15 mouse cellular contexts compared by ENCODE assay signal in the genomic region with DNA sequence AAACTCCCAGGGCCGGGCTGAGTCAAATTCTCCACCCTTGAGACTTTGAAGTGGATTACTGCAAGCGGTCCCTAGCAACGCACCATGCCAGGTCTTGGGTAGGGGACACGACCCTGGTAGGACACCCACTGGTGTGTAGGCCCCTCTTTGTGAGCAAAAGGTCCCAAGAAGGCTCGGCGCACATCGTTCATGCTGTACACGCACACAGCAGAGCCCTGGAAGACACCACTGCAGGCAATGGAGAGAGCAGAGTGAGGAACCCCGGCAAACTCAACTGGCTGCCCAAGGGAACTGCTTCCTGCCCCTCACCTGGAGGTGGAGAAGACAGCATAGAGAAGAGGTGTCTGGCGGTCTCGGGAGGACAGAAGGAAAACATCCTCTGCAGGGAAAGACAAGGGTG. TPM values are rescaled to one million over a fixed set of nuclear protein-coding genes. Genes with fewer than 3 reads are reported as not detected.
DNase-seq lines count a peak whose midpoint lies in the region; ATAC-seq lines count a peak whose summit lies in the region.
"Had no signal": no experiment of that assay in that cellular context is flagged by ENCODE, and none has a peak within 500 bp of the region (broad histone marks: within the 10 kb centered on the region; RNA-seq: fewer than 3 reads in every experiment).

No protein-coding gene starts in this region.

- ATAC-seq in forebrain, embryonic 16.5 days: no peak
- ATAC-seq in hindbrain, embryonic 16.5 days: no peak
- no peak for ATAC-seq in kidney, embryonic 16.5 days (ENCODE audit: low FRiP score, low TSS enrichment)

- no peaks in the 10 kb centered on the region for H3K9me3 ChIP-seq in forebrain, embryonic 10.5 days
- no peaks in the 10 kb centered on the region for H3K9me3 ChIP-seq in forebrain, embryonic 16.5 days (ENCODE audit: control insufficient read depth, low read length)
- H3K9me3 ChIP-seq in hindbrain, embryonic 10.5 days: no peaks in the 10 kb centered on the region
- H3K9me3 ChIP-seq in hindbrain, embryonic 16.5 days (ENCODE audit: control insufficient read depth, low read length): no peaks in the 10 kb centered on the region
- H3K9me3 ChIP-seq in kidney, embryonic 16.5 days (ENCODE audit: low read length): no peaks in the 10 kb centered on the region
- no peaks in the 10 kb centered on the region for H3K9me3 ChIP-seq in embryonic facial prominence, embryonic 10.5 days
- H3K9me3 ChIP-seq: embryonic facial prominence, embryonic 13.5 days; forebrain, embryonic 13.5 days; hindbrain, embryonic 15.5 days had no signal

- no peak overlapping the region for H3K4me2 ChIP-seq in forebrain, embryonic 16.5 days (ENCODE audit: low read length)
- H3K4me2 ChIP-seq in hindbrain, embryonic 16.5 days (ENCODE audit: low read length): no peak overlapping the region
- no peak overlapping the region for H3K4me2 ChIP-seq in kidney, embryonic 16.5 days (replicated peaks; ENCODE audit: low read depth, low read length)
- H3K4me2 ChIP-seq: forebrain, embryonic 13.5 days; hindbrain, embryonic 15.5 days had no signal

- H3K9ac ChIP-seq in forebrain, embryonic 16.5 days (replicated peaks; ENCODE audit: low read depth, low read length): no peak overlapping the region
- H3K9ac ChIP-seq in hindbrain, embryonic 16.5 days (ENCODE audit: low read depth, low read length): no peak overlapping the region
- H3K9ac ChIP-seq in kidney, embryonic 16.5 days (replicated peaks; ENCODE audit: low read length): no peak overlapping the region
- H3K9ac ChIP-seq: embryonic facial prominence, embryonic 13.5 days; forebrain, embryonic 13.5 days; forebrain, postnatal 0 days; hindbrain, embryonic 15.5 days had no signal

- peaks cover 55% of the 10 kb centered on the region for H3K4me1 ChIP-seq in forebrain, embryonic 10.5 days
- peaks cover 9% of the 10 kb centered on the region for H3K4me1 ChIP-seq in forebrain, embryonic 16.5 days (replicated peaks; ENCODE audit: control insufficient read depth, insufficient read depth, low read length)
- H3K4me1 ChIP-seq in hindbrain, embryonic 10.5 days (replicated peaks): peaks cover 52% of the 10 kb centered on the region
- peaks cover 7% of the 10 kb centered on the region for H3K4me1 ChIP-seq in hindbrain, embryonic 16.5 days (ENCODE audit: control insufficient read depth, insufficient read depth, low read depth, low read length)
- peaks cover 47% of the 10 kb centered on the region for H3K4me1 ChIP-seq in kidney, embryonic 16.5 days (ENCODE audit: insufficient read depth, low read length)
- H3K4me1 ChIP-seq in embryonic facial prominence, embryonic 10.5 days: peaks cover 50% of the 10 kb centered on the region

- no peak overlapping the region for H3K4me3 ChIP-seq in forebrain, embryonic 10.5 days
- no peak overlapping the region for H3K4me3 ChIP-seq in forebrain, embryonic 16.5 days (replicated peaks; ENCODE audit: low read length)
- H3K4me3 ChIP-seq in hindbrain, embryonic 10.5 days: no peak overlapping the region
- H3K4me3 ChIP-seq in hindbrain, embryonic 16.5 days (ENCODE audit: low read length): no peak overlapping the region
- H3K4me3 ChIP-seq in kidney, embryonic 16.5 days (ENCODE audit: low read length): no peak overlapping the region
- H3K4me3 ChIP-seq in embryonic facial prominence, embryonic 10.5 days: no peak overlapping the region
- H3K4me3 ChIP-seq: embryonic facial prominence, embryonic 13.5 days; erythroblast, embryonic 14.5 days; forebrain, embryonic 13.5 days; hindbrain, embryonic 15.5 days had no signal

- 88% methylated on average over 11 of the region's 11 CpGs for WGBS in forebrain, embryonic 10.5 days
- 91% methylated on average over 11 of the region's 11 CpGs for WGBS in forebrain, embryonic 16.5 days
- 89% methylated on average over 11 of the region's 11 CpGs for WGBS in hindbrain, embryonic 10.5 days
- WGBS in hindbrain, embryonic 16.5 days: 78% methylated on average over 11 of the region's 11 CpGs
- WGBS in kidney, embryonic 16.5 days: 85% methylated on average over 11 of the region's 11 CpGs
- WGBS in embryonic facial prominence, embryonic 10.5 days: 87% methylated on average over 11 of the region's 11 CpGs

- no peak for DNase-seq in forebrain, embryonic 10.5 days (ENCODE audit: extremely low spot score, low spot score)
- DNase-seq in hindbrain, embryonic 10.5 days (ENCODE audit: low spot score): no peak
- peak; percentile 16 for DNase-seq in kidney, adult 11 months
- no peak for DNase-seq in embryonic facial prominence, embryonic 10.5 days (ENCODE audit: low spot score)
- DNase-seq in cerebellum, postnatal 36 days: no peak

- H3K27me3 ChIP-seq in forebrain, embryonic 10.5 days (ENCODE audit: poor library complexity, severe bottlenecking): peaks cover 57% of the 10 kb centered on the region
- no peaks in the 10 kb centered on the region for H3K27me3 ChIP-seq in forebrain, embryonic 16.5 days (replicated peaks; ENCODE audit: control insufficient read depth, insufficient read depth, low read length)
- peaks cover 14% of the 10 kb centered on the region; the same call in 1 of the 2 replicates for H3K27me3 ChIP-seq in hindbrain, embryonic 10.5 days (ENCODE audit: insufficient read depth, poor library complexity, severe bottlenecking)
- H3K27me3 ChIP-seq in hindbrain, embryonic 16.5 days (replicated peaks; ENCODE audit: control insufficient read depth, insufficient read depth, low read length): no peaks in the 10 kb centered on the region
- H3K27me3 ChIP-seq in kidney, embryonic 16.5 days (ENCODE audit: insufficient read depth, low read length): no peaks in the 10 kb centered on the region
- peaks cover 30% of the 10 kb centered on the region for H3K27me3 ChIP-seq in embryonic facial prominence, embryonic 10.5 days (replicated peaks; ENCODE audit: low read depth, poor library complexity, severe bottlenecking)
- H3K27me3 ChIP-seq: embryonic facial prominence, embryonic 13.5 days; forebrain, embryonic 13.5 days; hindbrain, embryonic 15.5 days had no signal

- 0 out of 2 replicates have a peak overlapping the region, but pooled peaks have one; percentile 44 for H3K27ac ChIP-seq in forebrain, embryonic 10.5 days
- no peak overlapping the region for H3K27ac ChIP-seq in forebrain, embryonic 16.5 days (ENCODE audit: low read length)
- peak overlapping the region; percentile 46; the same call in 1 of the 2 replicates for H3K27ac ChIP-seq in hindbrain, embryonic 10.5 days
- H3K27ac ChIP-seq in hindbrain, embryonic 16.5 days (ENCODE audit: low read depth, low read length): no peak overlapping the region
- H3K27ac ChIP-seq in kidney, embryonic 16.5 days (ENCODE audit: low read length): no peak overlapping the region
- H3K27ac ChIP-seq in embryonic facial prominence, embryonic 10.5 days (replicated peaks): 0 out of 2 replicates have a peak overlapping the region, but pooled peaks have one; percentile 65
- H3K27ac ChIP-seq: embryonic facial prominence, embryonic 13.5 days; forebrain, embryonic 13.5 days; hindbrain, embryonic 15.5 days had no signal

- no peaks in the 10 kb centered on the region for H3K36me3 ChIP-seq in forebrain, embryonic 10.5 days (replicated peaks)
- H3K36me3 ChIP-seq in forebrain, embryonic 16.5 days (ENCODE audit: control insufficient read depth, insufficient read depth): no peaks in the 10 kb centered on the region
- H3K36me3 ChIP-seq in hindbrain, embryonic 10.5 days: no peaks in the 10 kb centered on the region
- H3K36me3 ChIP-seq in hindbrain, embryonic 16.5 days (ENCODE audit: control insufficient read depth, insufficient read depth, low read length): no peaks in the 10 kb centered on the region
- peaks cover 3% of the 10 kb centered on the region; the same call in 1 of the 2 replicates for H3K36me3 ChIP-seq in kidney, embryonic 16.5 days (ENCODE audit: insufficient read depth, low read length)
- H3K36me3 ChIP-seq in embryonic facial prominence, embryonic 10.5 days (replicated peaks): 0 out of 2 replicates have a peak, but pooled peaks cover 4% of the 10 kb centered on the region
- H3K36me3 ChIP-seq: hindbrain, embryonic 15.5 days had no signal

RNA-seq across cellular contexts. Expression of gene Sema3b, which starts 7.8 kb away (rescaled TPM):
- 1.4 and 2.0 TPM in 2 replicates for polyA plus RNA-seq in forebrain, embryonic 10.5 days (2016; fragmentation: Nextera tagmentation; extraction: Ambion mirVana)
- polyA plus RNA-seq in forebrain, embryonic 16.5 days (2015; fragmentation: Nextera tagmentation; extraction: Ambion mirVana): 2.3 and 3.0 TPM in 2 replicates
- polyA plus RNA-seq in hindbrain, embryonic 10.5 days (2016; fragmentation: Nextera tagmentation; extraction: Ambion mirVana): 3.9 and 5.2 TPM in 2 replicates
- 5.6 and 7.0 TPM in 2 replicates for polyA plus RNA-seq in hindbrain, embryonic 16.5 days (2015; fragmentation: Nextera tagmentation; extraction: Ambion mirVana)
- polyA plus RNA-seq in kidney, embryonic 16.5 days (2015; fragmentation: Nextera tagmentation; extraction: Ambion mirVana): 31.3 TPM in 2 replicates
- polyA plus RNA-seq in embryonic facial prominence, embryonic 10.5 days (2016; fragmentation: Nextera tagmentation; extraction: Ambion mirVana): 2.7 TPM in 2 replicates
- polyA plus RNA-seq: activated CD4-positive, CD25-positive, alpha-beta regulatory T cell, adult 4 months; erythroblast, embryonic 14.5 days; inflammation-experienced regulatory T-cells, adult 6 months had no signal

RNA-seq across cellular contexts. Expression of gene Ifrd2, which starts 13.8 kb away (rescaled TPM):
- polyA plus RNA-seq in forebrain, embryonic 10.5 days (2016; fragmentation: Nextera tagmentation; extraction: Ambion mirVana): 58.6 and 66.8 TPM in 2 replicates
- polyA plus RNA-seq in forebrain, embryonic 16.5 days (2015; fragmentation: Nextera tagmentation; extraction: Ambion mirVana): 14.4 and 16.8 TPM in 2 replicates
- 41.1 and 54.1 TPM in 2 replicates for polyA plus RNA-seq in hindbrain, embryonic 10.5 days (2016; fragmentation: Nextera tagmentation; extraction: Ambion mirVana)
- polyA plus RNA-seq in hindbrain, embryonic 16.5 days (2015; fragmentation: Nextera tagmentation; extraction: Ambion mirVana): 13.5 and 16.9 TPM in 2 replicates
- 60.7 and 64.3 TPM in 2 replicates for polyA plus RNA-seq in kidney, embryonic 16.5 days (2015; fragmentation: Nextera tagmentation; extraction: Ambion mirVana)
- polyA plus RNA-seq in embryonic facial prominence, embryonic 10.5 days (2016; fragmentation: Nextera tagmentation; extraction: Ambion mirVana): 59.7 and 72.1 TPM in 2 replicates

RNA-seq across cellular contexts. Expression of gene Hyal3, which starts 20.7 kb away (rescaled TPM):
- 0.42 and 0.47 TPM in 2 replicates for polyA plus RNA-seq in forebrain, embryonic 10.5 days (2016; fragmentation: Nextera tagmentation; extraction: Ambion mirVana)
- polyA plus RNA-seq in forebrain, embryonic 16.5 days (2015; fragmentation: Nextera tagmentation; extraction: Ambion mirVana): 1.4 TPM in 2 replicates
- 0.41 and 0.77 TPM in 2 replicates for polyA plus RNA-seq in hindbrain, embryonic 10.5 days (2016; fragmentation: Nextera tagmentation; extraction: Ambion mirVana)
- 2.7 and 2.9 TPM in 2 replicates for polyA plus RNA-seq in hindbrain, embryonic 16.5 days (2015; fragmentation: Nextera tagmentation; extraction: Ambion mirVana)
- polyA plus RNA-seq in kidney, embryonic 16.5 days (2015; fragmentation: Nextera tagmentation; extraction: Ambion mirVana): 1.3 and 1.6 TPM in 2 replicates
- 0.48 and 0.96 TPM in 2 replicates for polyA plus RNA-seq in embryonic facial prominence, embryonic 10.5 days (2016; fragmentation: Nextera tagmentation; extraction: Ambion mirVana)
- polyA plus RNA-seq: erythroblast, embryonic 14.5 days had no signal

RNA-seq across cellular contexts. Expression of gene Naa80, which starts 22.6 kb away (rescaled TPM):
- polyA plus RNA-seq in forebrain, embryonic 10.5 days (2016; fragmentation: Nextera tagmentation; extraction: Ambion mirVana): 13.9 and 17.9 TPM in 2 replicates
- polyA plus RNA-seq in forebrain, embryonic 16.5 days (2015; fragmentation: Nextera tagmentation; extraction: Ambion mirVana): 16.2 and 16.9 TPM in 2 replicates
- polyA plus RNA-seq in hindbrain, embryonic 10.5 days (2016; fragmentation: Nextera tagmentation; extraction: Ambion mirVana): 19.2 and 20.8 TPM in 2 replicates
- 17.1 and 22.7 TPM in 2 replicates for polyA plus RNA-seq in hindbrain, embryonic 16.5 days (2015; fragmentation: Nextera tagmentation; extraction: Ambion mirVana)
- 21.8 and 24.1 TPM in 2 replicates for polyA plus RNA-seq in kidney, embryonic 16.5 days (2015; fragmentation: Nextera tagmentation; extraction: Ambion mirVana)
- 18.9 and 20.3 TPM in 2 replicates for polyA plus RNA-seq in embryonic facial prominence, embryonic 10.5 days (2016; fragmentation: Nextera tagmentation; extraction: Ambion mirVana)

RNA-seq across cellular contexts. Expression of gene Hyal1, which starts 24.5 kb away (rescaled TPM):
- 6.8 and 7.4 TPM in 2 replicates for polyA plus RNA-seq in forebrain, embryonic 10.5 days (2016; fragmentation: Nextera tagmentation; extraction: Ambion mirVana)
- polyA plus RNA-seq in forebrain, embryonic 16.5 days (2015; fragmentation: Nextera tagmentation; extraction: Ambion mirVana): 6.9 and 7.2 TPM in 2 replicates
- polyA plus RNA-seq in hindbrain, embryonic 10.5 days (2016; fragmentation: Nextera tagmentation; extraction: Ambion mirVana): 6.6 and 8.4 TPM in 2 replicates
- polyA plus RNA-seq in hindbrain, embryonic 16.5 days (2015; fragmentation: Nextera tagmentation; extraction: Ambion mirVana): 6.4 and 8.3 TPM in 2 replicates
- 10.6 and 12.3 TPM in 2 replicates for polyA plus RNA-seq in kidney, embryonic 16.5 days (2015; fragmentation: Nextera tagmentation; extraction: Ambion mirVana)
- polyA plus RNA-seq in embryonic facial prominence, embryonic 10.5 days (2016; fragmentation: Nextera tagmentation; extraction: Ambion mirVana): 8.4 and 9.1 TPM in 2 replicates

Comparison
In these comparisons a context has a peak if more than half of its experiments do, and no peak if none do; other contexts are left out.
1. H3K27ac ChIP-seq: peak in forebrain, embryonic 10.5 days (single experiment), hindbrain, embryonic 10.5 days (single experiment) and embryonic facial prominence, embryonic 10.5 days (single experiment); none in forebrain, embryonic 16.5 days (single experiment), hindbrain, embryonic 16.5 days (single experiment) and kidney, embryonic 16.5 days (single experiment).